Mouse (Mus musculus) limb, embryonic 14.5 days (tissue): Measurements from ENCODE around the gene Edil3. TPM values are rescaled to one million over a fixed set of nuclear protein-coding genes. Genes with fewer than 3 reads are reported as not detected.
A peak's percentile ranks its signal among the peaks of the same experiment; 100 is the strongest.

ENCODE experiments used
- ATAC-seq: fragments of 200-750 bp; cut with Nextera tagmentation; 2 replicates; pipeline ENCODE4 v1.8.0; 2017; ENCODE audit warnings: low read depth, moderate number of reproducible peaks, moderate TSS enrichment; ENCODE audit not compliant: low FRiP score
- DNase-seq: peaks from one replicate; pipeline ENCODE4 v3.0.0-alpha.2; 2015; ENCODE audit warnings: low spot score
- H3K27ac ChIP-seq: fragments of 300-500 bp; sonication (generic); replicated peaks from 2 replicates; pipeline ENCODE4 v1.5.1; 2014; ENCODE audit warnings: low read depth, mild to moderate bottlenecking, low read length, moderate library complexity, mixed read lengths
- H3K27me3 ChIP-seq: fragments of 300-500 bp; sonication (generic); 2 replicates; pipeline ENCODE4 v1.6.1; 2014; ENCODE audit warnings: low read length, mixed read lengths; ENCODE audit not compliant: control insufficient read depth, insufficient read depth
- H3K36me3 ChIP-seq: fragments of 300-500 bp; sonication (generic); 2 replicates; pipeline ENCODE4 v1.6.1; 2014; ENCODE audit warnings: mild to moderate bottlenecking, low read length, moderate library complexity, mixed read lengths; ENCODE audit not compliant: control insufficient read depth, insufficient read depth
- H3K4me1 ChIP-seq: fragments of 300-500 bp; sonication (generic); 2 replicates; pipeline ENCODE4 v1.6.1; 2014; ENCODE audit warnings: antibody characterized with exemption, low read length, mixed read lengths; ENCODE audit not compliant: control insufficient read depth, insufficient read depth
- H3K4me2 ChIP-seq: fragments of 300-500 bp; sonication (generic); replicated peaks from 2 replicates; pipeline ENCODE4 v1.6.1; 2014; ENCODE audit warnings: low read depth, mild to moderate bottlenecking, low read length, moderate library complexity; ENCODE audit not compliant: severe bottlenecking
- H3K4me3 ChIP-seq: fragments of 300-500 bp; sonication (generic); replicated peaks from 2 replicates; pipeline ENCODE4 v1.5.1; 2014; ENCODE audit warnings: low read length
- H3K9ac ChIP-seq: fragments of 300-500 bp; sonication (generic); 2 replicates; pipeline ENCODE4 v1.6.1; 2014; ENCODE audit warnings: mild to moderate bottlenecking, low read depth, low read length, moderate library complexity; ENCODE audit not compliant: severe bottlenecking
- H3K9me3 ChIP-seq: fragments of 300-500 bp; sonication (generic); 2 replicates; pipeline ENCODE4 v1.6.1; 2016; ENCODE audit warnings: low read length; ENCODE audit not compliant: control insufficient read depth
- POLR2A ChIP-seq: fragments of 200-500 bp; IDR thresholded peaks from 2 replicates; pipeline ENCODE4 v1.8.0; 2012; ENCODE audit warnings: inconsistent platforms, mild to moderate bottlenecking, moderate library complexity, borderline replicate concordance; ENCODE audit not compliant: insufficient read depth, insufficient read length; ENCODE audit errors: extremely low read depth
- WGBS: fragments of 180-500 bp; shearing (Covaris S2); extraction: QIAGEN DNeasy Blood & Tissue Kit; methylation state at CpG from one replicate; pipeline ENCODE4 v1.1.7; 2014; 5-methylcytosine and 5-hydroxymethylcytosine counted together
- polyA plus RNA-seq, 2 experiments: library from polyadenylated mRNA; depleted of rRNA in 1 of 2; stranded (reverse) in 1 of 2; unstranded in 1 of 2; fragments of >200 nt; fragmentation: Nextera tagmentation in 1 of 2; extraction: Ambion mirVana in 1 of 2; gene quantifications; 2 replicates each; pipeline versions ENCODE4 v1.2.1 to v1.2.3; 2012 to 2014

Gene Edil3
- polyA plus RNA-seq, 2 experiments = 7.8 to 11.2 TPM

DNA sequence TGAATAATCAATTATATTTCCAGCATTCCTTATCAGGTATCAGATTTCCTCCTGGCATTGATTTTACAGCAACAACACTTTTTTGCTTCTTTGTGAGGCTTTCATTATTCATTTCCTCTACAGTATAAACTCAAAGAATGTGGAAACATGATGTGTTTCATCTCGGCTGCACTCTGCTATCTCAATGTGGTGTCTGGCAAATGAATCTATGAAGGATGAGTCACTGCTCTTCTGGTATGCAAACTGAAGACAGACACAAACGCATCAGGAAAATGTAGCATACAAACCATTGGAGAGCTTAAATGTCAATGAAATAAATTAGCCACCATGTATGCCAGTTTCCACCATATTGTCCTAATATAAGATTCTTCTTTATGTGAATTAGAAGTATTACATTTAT lies 117.3 kb downstream of the Edil3 start:
- 62% methylated on average over 2 of the region's 2 CpGs for WGBS
- no peak overlapping the region for H3K27ac ChIP-seq

DNA sequence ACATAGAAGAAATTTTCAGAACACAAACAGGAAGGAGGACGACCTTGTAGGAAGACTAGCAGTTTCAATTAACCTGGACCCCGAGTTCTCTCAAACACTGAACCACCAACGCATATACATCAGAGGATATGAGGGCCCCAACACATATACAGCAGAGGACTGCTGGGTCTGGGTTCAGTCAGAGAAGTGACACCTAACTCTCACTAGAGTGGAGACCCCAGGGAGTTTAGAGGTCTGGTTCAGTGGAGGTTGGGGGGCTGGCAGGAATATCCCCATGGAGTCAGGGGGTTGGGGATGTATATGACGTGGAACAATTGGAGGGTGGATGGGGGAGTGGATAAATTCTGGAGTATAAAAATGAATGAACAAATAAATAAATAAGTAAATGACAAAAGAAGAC lies 151.1 kb downstream of the Edil3 start:
- Histone ChIP-seq H3K9me3 (no peaks in the 10 kb centered on the region), H3K36me3 (no peaks in the 10 kb centered on the region), H3K4me1 (no peaks in the 10 kb centered on the region), H3K4me3 (no peak overlapping the region), H3K27me3 (no peaks in the 10 kb centered on the region), H3K27ac (no peak overlapping the region), H3K4me2 (no peak overlapping the region), H3K9ac (no peak overlapping the region)
- DNase-seq = no peak
- WGBS = 76% methylated on average over 4 of the region's 4 CpGs
- no peak for ATAC-seq
- TF ChIP-seq POLR2A = no peak

More for the DNA sequence above, 117.3 kb downstream of the Edil3 start:
- TF ChIP-seq POLR2A = no peak
- Histone ChIP-seq H3K36me3 (no peaks in the 10 kb centered on the region), H3K4me1 (no peaks in the 10 kb centered on the region), H3K9me3 (no peaks in the 10 kb centered on the region), H3K4me3 (no peak overlapping the region), H3K4me2 (no peak overlapping the region), H3K27me3 (no peaks in the 10 kb centered on the region), H3K9ac (no peak overlapping the region)
- ATAC-seq (no peak), DNase-seq (no peak)

DNA sequence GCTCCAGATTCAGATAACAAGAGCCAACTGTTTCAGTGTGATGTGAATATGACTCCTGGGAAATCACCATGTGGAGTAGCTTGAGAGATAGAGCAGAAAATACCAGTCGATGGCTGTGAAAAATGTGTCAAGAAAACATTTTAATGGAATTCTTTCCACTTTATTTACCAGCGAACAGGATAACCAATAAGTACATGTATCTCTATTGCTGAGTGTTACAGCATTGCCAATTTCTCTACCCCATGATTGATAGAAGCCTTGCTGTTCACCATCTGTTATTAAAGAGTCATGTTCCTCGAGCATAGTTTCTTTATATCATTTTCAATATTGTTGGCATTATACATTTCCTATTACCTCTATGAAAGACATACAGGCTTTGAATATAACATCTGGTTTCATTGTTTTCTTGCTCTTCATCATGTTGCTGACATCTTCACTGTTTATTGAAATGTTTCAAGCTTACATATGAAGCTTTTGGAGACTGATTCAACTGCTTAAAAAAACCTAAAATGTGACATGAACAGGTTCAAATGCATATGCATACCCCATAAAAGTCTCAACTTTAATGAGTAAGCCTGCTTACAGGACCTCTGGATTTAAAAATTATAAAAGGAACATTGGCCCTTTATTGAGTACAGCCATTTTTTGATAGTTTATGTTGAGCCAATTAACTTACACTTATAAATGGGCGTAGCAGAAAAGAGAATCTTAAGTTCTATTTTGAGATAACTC lies 186.6 kb downstream of the Edil3 start:
- H3K9ac ChIP-seq = no peak overlapping the region
- ATAC-seq (no peak), DNase-seq (no peak)
- no peak overlapping the region for H3K27ac ChIP-seq
- no peaks in the 10 kb centered on the region for H3K36me3 ChIP-seq
- WGBS = 79% methylated on average over 4 of the region's 4 CpGs
- no peak overlapping the region for H3K4me2 ChIP-seq
- H3K9me3 ChIP-seq = no peaks in the 10 kb centered on the region
- no peaks in the 10 kb centered on the region for H3K4me1 ChIP-seq
- no peak overlapping the region for H3K4me3 ChIP-seq
- H3K27me3 ChIP-seq = no peaks in the 10 kb centered on the region
- TF ChIP-seq POLR2A = no peak

DNA sequence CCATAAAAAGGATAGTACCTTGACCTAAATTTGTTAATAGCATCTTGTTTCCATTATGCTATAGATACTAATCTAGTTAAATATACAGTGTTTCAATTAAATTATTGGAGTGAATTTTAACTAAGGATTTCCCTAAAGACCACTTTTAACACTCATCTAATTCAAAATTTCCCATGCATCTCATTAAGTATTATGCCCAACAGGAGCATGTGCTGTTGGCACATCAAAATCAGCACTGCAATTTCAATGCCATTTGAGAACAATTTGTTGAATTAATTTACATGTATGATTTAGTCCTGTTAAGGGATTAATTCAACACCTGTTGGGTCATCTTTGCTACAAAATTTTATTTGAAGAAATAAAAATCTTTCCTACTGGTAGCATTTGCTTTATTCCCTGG lies 191.2 kb downstream of the Edil3 start:
- Histone ChIP-seq H3K9me3 (no peaks in the 10 kb centered on the region), H3K9ac (no peak overlapping the region), H3K27me3 (no peaks in the 10 kb centered on the region), H3K27ac (no peak overlapping the region), H3K4me1 (no peaks in the 10 kb centered on the region), H3K36me3 (no peaks in the 10 kb centered on the region), H3K4me3 (no peak overlapping the region), H3K4me2 (no peak overlapping the region)
- ATAC-seq (no peak), DNase-seq (no peak)
- TF ChIP-seq POLR2A = no peak

DNA sequence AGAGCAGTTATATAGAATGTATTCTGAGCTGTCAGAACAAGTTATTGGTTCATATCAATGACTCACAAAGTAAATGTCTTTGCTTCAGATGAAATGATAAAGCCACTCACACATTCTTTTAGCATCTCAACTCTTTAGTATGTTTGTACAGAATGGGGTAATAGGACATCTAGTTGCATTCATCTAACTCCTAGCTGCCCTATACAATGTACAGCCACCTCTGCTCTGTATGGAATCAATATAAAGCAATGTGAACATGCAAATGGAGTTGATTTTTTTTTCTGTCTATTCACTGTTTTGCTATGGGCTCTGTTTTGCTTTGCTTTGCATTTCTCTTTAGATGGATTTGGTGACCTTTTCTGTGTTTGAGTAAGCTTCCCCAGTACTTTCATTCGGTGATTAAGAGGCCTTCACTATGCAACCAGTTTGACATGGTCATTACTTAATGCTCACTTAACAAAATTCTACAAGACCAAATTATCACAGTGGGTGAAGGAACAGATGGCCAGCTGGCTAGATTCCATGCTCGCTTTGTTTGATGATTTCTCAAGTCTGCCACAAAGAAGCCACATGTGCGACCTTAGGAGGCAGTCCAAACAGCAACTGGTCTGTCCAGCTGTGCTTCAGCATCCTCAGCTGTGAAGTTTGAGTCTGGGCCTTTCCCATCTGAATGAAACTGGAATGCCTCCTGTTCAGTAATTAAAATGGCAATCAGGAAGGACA lies 208.7 kb downstream of the Edil3 start:
- Histone ChIP-seq H3K4me2 (no peak overlapping the region), H3K9ac (no peak overlapping the region), H3K4me3 (no peak overlapping the region), H3K9me3 (0 out of 2 replicates have a peak, but pooled peaks cover 4% of the 10 kb centered on the region), H3K4me1 (no peaks in the 10 kb centered on the region), H3K36me3 (no peaks in the 10 kb centered on the region), H3K27ac (no peak overlapping the region), H3K27me3 (no peaks in the 10 kb centered on the region)
- ATAC-seq (0 out of 2 replicates have a peak, but pooled peaks have one; percentile 41), DNase-seq (peak; percentile 58)
- WGBS = 51% methylated on average over 3 of the region's 3 CpGs
- no peak for TF ChIP-seq POLR2A
